Mouse (Mus musculus) CH12.LX (cell line): ENCODE measurements at regions not wholly inside any gene's neighbourhood (a gene's known extent, or its start where the extent isn't known, plus 50 kb on each side); places are given as distances from the start of the nearest gene placed in this dataset.

Experiments used
- CTCF ChIP-seq, 2 experiments: IDR thresholded peaks in 1 of 2; conservative IDR thresholded peaks in 1 of 2; 2 replicates each; pipeline ENCODE4 v1.5.1; 2011 to 2012; ENCODE audit warnings: low read depth in 2 of 2, low read length in 2 of 2, improper control_type of control experiment in 1 of 2, inconsistent platforms in 1 of 2, mild to moderate bottlenecking in 1 of 2, moderate library complexity in 1 of 2
- EP300 ChIP-seq: IDR thresholded peaks from 2 replicates; pipeline ENCODE4 v1.6.1; 2011; ENCODE audit warnings: low read length, improper control_type of control experiment
- NRF1 ChIP-seq: IDR thresholded peaks from 2 replicates; pipeline ENCODE4 v1.6.1; 2014; ENCODE audit warnings: low read depth, mild to moderate bottlenecking, inconsistent platforms, low read length, improper control_type of control experiment, moderate library complexity

- TF ChIP-seq NRF1 (no peak), EP300 (no peak), CTCF (conservative IDR thresholded peaks at IDR 0.05 in 1 of 2, IDR thresholded peaks at IDR 0.05 in 1 of 2; ENCODE audit: low read depth in 2 of 2, low read length in 2 of 2) (no peak)
Observed at GRCm38 (mm10) chr4:72060605-72061352, 139.9 kb downstream of the Tle1 start.
